Mouse (Mus musculus) cortical plate, adult 2 months (tissue): ENCODE measurements around the gene Ror1.

Source experiments
- CTCF ChIP-seq: fragments of 200-500 bp; IDR thresholded peaks from 2 replicates; pipeline ENCODE4 v1.5.1; 2011; ENCODE audit warnings: mild to moderate bottlenecking, control low read depth, low read length; ENCODE audit not compliant: insufficient read depth; ENCODE audit errors: extremely low read depth
- POLR2A ChIP-seq: fragments of 200-500 bp; IDR thresholded peaks from 2 replicates; pipeline ENCODE4 v1.6.1; 2011; ENCODE audit warnings: mild to moderate bottlenecking, low read length, control low read depth; ENCODE audit not compliant: insufficient read depth; ENCODE audit errors: extremely low read depth

DNA sequence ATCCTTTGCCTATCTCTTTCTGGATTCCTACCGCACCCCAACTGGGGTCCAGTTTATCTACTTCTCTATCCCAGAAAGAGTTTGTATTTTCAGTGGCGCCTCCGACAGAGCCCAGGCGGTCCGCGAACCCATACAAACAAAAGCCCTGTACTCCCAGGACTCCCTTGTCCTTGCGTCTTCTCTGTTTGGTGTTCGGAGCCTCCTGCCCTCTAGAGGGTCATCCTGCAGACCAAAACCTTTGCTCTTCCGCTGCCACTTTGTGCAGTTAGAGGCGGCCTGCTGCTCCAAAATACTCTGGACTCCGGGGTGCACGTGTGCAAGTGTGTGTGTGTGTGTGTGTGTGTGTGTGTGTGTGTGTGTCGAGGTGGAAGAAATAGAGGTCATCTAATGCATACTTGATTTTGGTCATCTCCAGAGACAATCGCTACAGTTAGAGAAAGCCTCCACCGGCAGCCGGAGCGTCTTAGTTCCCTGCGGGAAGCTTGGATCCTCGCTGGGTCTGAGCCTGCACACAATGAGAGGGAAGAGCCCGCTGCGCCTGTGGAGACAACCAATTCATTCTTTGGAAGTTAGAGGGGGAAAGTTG is 1.1 kb downstream of the Ror1 start:
- no peak for TF ChIP-seq CTCF
- TF ChIP-seq POLR2A = no peak
